Mouse (Mus musculus) right cerebral cortex, postnatal 10 days (tissue): ENCODE measurements around the gene Olfr1112.
"Not testable (repeated sequence)": the region's sequence is repeated elsewhere in the genome, so short reads cannot be mapped to it uniquely, and the experiment has no call there.

Source experiments
- DNase-seq, 2 experiments: peaks; one replicate each; pipeline ENCODE4 v3.0.0; 2021; ENCODE audit warnings: low spot score in 2 of 2

The Olfr1112 gene

GRCm38 (mm10) chr2:87187498-87187897 lies at the start of gene Olfr1112:
Gene Olfr1112, plus strand, starts transcription at chr2:87187798.
- no peak for DNase-seq

- DNase-seq, result no peak
Measured at GRCm38 (mm10) chr2:87140200-87140599, 47.4 kb upstream of the Olfr1112 start, which contains the start of gene Olfr1110. Gene Olfr1110, minus strand, starts transcription at chr2:87140300.

- no peak for DNase-seq
Measured at GRCm38 (mm10) chr2:87152524-87152923, 35.1 kb upstream of the Olfr1112 start, which contains the start of gene Olfr1111. Gene Olfr1111, minus strand, starts transcription at chr2:87152624.

GRCm38 (mm10) chr2:87167731-87168130 lies 19.9 kb upstream of the Olfr1112 start:
- not testable (repeated sequence) for DNase-seq

GRCm38 (mm10) chr2:87208670-87209069 lies 21.1 kb downstream of the Olfr1112 start, which contains the start of gene Olfr1113:
Gene Olfr1113, plus strand, starts transcription at chr2:87208970.
- DNase-seq, result no peak
